Mouse (Mus musculus) natural killer cell, adult 2 months (primary cell): Measurements from ENCODE around the gene Ndufs2.

Source experiments
- DNase-seq, 2 experiments: peaks; one replicate each; pipeline ENCODE4 v3.0.0; 2022; ENCODE audit warnings: low spot score in 2 of 2

Ndufs2 gene

DNA sequence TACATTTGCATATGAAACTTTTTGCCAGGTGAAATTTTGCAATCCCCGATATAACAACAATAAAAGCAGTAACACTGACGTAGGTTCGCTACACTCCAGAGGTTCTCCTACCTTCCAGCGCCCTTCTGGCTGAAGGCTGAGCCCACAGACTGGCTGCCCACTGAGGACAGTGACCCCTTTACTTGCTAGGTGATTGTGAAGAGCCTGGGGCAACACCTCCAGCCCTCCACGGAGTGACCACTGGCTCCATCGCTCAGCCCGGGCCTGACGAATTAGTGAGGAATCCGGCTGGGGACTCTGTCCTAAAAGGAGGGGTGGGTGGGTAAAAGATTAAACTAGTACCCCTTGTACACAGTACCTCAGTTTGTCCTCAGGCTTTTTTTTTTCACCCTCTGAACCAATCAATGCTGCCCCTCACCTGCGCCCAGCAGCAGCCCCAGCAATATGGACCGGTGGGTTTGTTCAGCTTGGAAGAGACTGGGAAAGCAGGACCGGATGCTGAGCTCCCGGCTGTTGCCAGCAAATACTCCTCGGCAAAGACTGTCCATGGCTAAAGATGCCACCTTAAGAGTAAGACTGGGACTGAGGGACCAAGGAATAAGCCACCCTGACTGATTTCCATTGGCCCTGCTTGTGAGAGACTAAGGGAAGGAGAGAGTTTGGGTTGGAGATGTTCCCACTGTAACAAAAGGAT lies 28.0 kb upstream of the Ndufs2 start:
- DNase-seq: no peak

GRCm38 (mm10) chr1:171278436-171278835 lies 27.2 kb upstream of the Ndufs2 start:
- DNase-seq: no peak

DNA sequence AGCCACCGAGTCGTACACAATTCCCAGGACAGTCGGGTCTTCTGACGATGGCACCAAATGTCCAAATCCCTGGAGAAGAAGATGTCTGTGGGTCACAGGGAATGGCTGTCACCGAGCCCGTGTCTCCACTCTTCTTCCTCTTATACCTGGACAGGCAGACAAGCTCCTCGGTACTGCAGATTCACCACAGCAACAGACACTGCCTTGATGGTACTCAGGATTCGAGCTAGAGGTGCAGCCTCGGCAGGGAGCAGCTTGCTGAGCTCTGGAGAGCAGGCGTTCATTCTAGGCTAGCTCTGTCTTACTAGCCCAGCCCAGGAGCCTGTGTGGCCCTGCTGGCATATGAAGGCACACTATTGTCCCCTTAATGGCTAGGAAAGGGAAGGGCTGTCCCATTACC lies 26.5 kb upstream of the Ndufs2 start:
- no peak for DNase-seq

- DNase-seq: no peak
Observed at GRCm38 (mm10) chr1:171276110-171276748, 25.0 kb upstream of the Ndufs2 start.

DNA sequence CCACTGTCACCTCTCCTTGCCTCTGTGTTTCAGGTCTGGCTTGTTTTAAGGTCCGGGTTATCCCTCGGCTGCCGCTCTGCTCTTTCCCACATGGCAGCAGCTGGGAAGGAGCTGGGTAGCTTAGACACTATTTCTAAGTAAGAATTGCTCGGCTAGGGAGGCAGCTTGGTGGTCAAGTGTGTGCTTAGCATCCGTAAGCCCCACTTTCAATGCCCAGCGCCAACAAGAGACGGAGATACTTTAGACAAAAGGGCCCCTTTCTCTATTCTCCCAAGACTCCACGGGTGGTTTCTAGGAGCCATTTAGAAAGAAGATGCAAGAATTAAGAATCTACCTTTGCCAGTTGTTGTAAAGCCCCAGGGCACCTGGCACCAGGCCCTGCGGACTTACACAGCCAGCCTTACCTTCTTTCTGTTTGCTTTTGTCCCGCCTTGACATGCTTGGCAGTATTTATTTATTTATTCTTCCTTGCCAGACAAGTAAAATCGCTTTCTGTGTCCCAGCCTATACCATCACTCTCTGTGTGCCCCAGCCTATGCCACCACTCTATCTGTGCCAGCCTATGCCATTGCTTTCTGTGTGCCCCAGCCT lies 24.1 kb upstream of the Ndufs2 start:
- no peak for DNase-seq

- no peak for DNase-seq
Observed at GRCm38 (mm10) chr1:171274171-171274570, 23.0 kb upstream of the Ndufs2 start.

DNA sequence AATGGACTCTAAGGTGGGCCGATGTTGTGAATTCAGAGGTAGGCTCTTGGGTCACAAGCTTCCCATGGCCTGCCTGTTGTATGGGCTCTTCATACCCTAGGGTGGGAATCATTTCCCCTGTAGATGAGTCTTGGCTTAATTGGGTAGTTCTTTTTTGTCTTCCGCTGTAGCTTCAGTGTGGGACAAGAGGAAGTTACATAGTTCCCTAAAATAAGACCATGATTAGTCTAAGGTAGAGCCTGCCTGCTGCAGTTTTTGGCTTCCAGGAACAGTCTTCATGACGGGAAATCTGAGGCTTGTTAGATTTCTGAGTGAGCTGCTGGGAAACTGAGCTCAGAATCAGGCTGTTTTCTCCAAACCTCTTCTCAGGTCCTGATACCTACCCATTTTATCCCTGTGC lies 20.9 kb upstream of the Ndufs2 start:
- DNase-seq: no peak

DNA sequence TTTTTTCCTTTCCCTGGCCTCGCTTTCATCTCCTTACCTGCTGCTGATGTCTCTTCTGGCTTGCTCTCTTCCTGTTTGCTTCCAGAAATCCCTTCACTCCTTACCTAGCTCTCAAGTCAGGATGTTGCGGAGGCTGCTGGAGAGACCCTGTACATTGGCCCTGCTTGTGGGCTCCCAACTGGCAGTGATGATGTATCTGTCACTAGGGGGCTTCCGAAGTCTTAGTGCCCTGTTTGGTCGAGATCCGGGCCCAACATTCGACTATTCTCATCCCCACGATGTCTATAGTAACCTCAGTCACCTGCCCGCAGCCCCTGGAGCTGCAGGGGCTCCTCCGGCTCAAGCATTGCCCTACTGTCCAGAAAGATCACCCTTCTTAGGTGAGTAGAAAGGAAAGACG lies 20.4 kb upstream of the Ndufs2 start:
- no peak for DNase-seq

- DNase-seq: no peak
Observed at GRCm38 (mm10) chr1:171271196-171271595, 20.0 kb upstream of the Ndufs2 start.

GRCm38 (mm10) chr1:171270573-171270900 lies 19.3 kb upstream of the Ndufs2 start:
- DNase-seq: no peak

- DNase-seq: peak; percentile 89 to 93
Observed at GRCm38 (mm10) chr1:171269848-171270572, 18.8 kb upstream of the Ndufs2 start, which contains the start of gene B4galt3. Gene B4galt3, plus strand, starts transcription at chr1:171270328.

DNA sequence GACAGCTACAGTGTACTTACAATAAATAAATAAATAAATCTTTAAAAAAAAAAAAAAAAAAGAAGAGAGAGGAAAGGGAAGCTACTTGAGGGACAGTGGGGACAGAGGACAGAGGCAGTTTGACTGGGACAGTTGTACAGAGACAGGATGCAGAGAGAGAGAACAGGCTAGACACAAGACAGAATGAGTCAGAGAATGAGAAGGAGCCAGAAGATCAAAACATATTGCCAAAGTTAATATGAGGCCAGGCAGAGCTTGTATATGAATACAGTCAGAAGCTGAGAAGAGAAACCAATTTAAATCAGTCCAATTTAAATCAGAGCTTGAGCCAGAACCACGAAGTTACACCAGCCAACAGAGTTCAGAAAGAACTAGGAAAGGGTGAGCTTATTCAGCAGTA lies 17.2 kb upstream of the Ndufs2 start:
- no peak for DNase-seq

- no peak for DNase-seq
Observed at GRCm38 (mm10) chr1:171265971-171266744, 15.0 kb upstream of the Ndufs2 start.

- no peak for DNase-seq
Observed at GRCm38 (mm10) chr1:171263666-171264461, 12.7 kb upstream of the Ndufs2 start.

- DNase-seq: no peak
Observed at GRCm38 (mm10) chr1:171263185-171263611, 12.0 kb upstream of the Ndufs2 start.

GRCm38 (mm10) chr1:171262594-171263130 lies 11.5 kb upstream of the Ndufs2 start:
- no peak for DNase-seq

DNA sequence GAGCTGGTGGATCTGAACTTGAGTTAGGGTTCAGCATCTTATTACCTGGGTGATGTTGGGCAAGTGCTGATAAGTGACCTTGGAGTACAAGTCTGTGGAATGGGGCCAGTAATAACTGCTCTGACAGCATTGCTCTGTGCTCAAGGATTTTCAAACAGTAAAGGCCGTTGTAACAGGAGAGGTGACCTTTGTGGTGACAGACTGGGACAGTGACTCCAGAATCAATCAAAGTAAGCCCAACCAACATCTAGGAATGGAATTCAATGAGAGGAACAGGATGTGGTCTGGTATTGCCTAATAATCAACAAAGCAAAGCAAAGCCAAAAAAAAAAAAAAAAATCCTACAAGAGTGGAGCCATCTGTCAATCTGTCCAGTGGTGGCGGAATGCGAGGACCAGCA lies 9.1 kb upstream of the Ndufs2 start:
- no peak for DNase-seq

DNA sequence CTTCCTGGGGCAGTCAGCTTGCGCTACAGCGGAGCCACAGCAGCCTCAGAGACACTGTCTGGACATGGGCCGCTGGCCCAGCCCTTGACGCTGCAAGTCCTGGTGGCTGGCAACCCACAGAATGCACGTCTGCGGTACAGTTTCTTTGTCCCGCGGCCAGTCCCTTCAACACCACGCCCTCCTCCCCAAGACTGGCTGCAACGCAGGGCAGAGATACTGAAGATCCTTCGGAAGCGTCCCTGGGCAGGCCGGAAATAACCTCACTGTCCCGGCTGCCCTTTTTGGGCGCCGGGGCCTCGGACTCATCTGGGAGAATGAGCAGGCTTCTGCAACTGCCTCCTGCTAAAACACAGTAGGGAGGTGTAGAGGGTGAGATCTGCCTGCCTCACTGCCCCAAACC lies 7.7 kb upstream of the Ndufs2 start:
- no peak for DNase-seq

DNA sequence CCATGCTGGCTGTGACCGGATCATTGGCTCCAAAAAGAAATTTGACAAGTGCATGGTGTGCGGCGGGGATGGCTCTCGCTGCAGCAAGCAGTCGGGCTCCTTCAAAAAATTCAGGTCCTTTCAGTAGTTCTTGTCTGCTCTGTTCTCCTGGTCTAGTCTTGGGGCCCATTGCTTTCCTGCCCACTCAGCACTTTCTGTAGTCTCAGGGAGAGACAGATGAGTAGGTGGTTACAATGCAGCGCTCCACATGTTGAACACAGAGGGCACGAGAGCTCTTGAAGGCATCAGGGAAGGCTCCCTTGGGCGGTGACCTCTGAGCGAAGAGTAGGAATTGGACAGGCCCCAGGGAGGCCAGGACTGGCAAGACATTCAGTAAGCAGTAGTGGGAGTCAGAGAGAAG lies 6.6 kb upstream of the Ndufs2 start:
- no peak for DNase-seq

DNA sequence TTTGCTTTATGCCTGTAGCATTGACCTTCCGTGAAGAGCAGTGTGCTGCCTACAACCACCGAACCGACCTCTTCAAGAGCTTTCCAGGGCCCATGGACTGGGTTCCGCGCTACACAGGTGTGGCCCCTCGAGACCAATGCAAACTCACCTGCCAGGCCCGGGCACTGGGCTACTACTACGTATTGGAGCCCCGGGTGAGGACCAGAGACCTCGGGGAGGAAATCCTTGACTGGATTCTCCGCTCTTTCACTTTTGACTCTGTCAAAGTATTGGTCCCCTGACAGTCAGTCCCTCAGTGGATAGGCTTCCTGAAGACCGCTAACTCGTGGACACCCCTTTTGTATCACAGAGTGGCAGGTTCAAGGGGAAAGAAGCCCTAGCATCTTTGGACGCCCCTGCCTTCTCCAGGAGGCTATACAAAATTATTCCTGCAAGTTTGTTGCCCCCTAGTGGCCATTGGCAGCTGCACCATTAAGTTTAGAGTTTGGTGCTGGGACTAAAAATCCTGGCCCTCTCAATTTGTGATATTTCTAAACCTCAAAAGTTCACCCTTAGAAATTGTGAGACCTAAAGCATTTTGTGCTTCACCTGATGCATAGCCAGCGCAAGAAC lies 5.9 kb upstream of the Ndufs2 start:
- DNase-seq: peak; percentile 50 to 69
